Mouse (Mus musculus) cerebellum, adult 2 months (tissue): ENCODE results near the gene Lrrc20.

ENCODE experiments used
- CTCF ChIP-seq: fragments of 200-500 bp; IDR thresholded peaks from 2 replicates; pipeline ENCODE4 v1.5.1; 2011; ENCODE audit warnings: low read depth, mild to moderate bottlenecking, control low read depth, low read length, moderate library complexity, borderline replicate concordance; ENCODE audit not compliant: insufficient read depth
- POLR2A ChIP-seq: fragments of 200-500 bp; IDR thresholded peaks from 2 replicates; pipeline ENCODE4 v1.6.1; 2011; ENCODE audit warnings: low read length, control low read depth, borderline replicate concordance; ENCODE audit not compliant: insufficient read depth

DNA sequence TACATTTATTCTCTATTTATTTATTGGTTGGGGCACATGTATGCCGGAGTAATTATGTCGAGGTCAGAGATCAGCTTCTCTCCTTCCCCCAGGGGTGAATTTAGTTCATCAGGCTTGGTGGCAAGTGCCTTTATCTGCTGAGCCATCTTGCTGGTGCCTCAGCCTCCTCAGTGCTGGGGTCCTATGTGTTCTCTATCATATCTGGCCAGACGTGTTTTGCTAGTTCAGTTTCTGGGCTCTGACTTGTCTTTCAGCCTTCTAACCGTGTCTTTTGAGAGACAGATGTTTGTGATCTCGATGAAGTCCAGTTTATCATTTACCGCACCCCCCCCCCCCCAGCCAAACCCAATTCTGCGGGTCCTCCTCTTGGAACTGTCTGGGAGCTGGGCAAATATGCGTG lies 16.0 kb downstream of the Lrrc20 start:
- TF ChIP-seq CTCF (no peak), POLR2A (no peak)
